Mouse (Mus musculus) retina, postnatal 1 day (tissue): ENCODE results near the gene Gm17019.
"Not testable (repeated sequence)": the region's sequence is repeated elsewhere in the genome, so short reads cannot be mapped to it uniquely, and the experiment has no call there.

Source experiments
- DNase-seq: peaks from one replicate; pipeline ENCODE4 v3.0.0-alpha.2; 2012

Gene Gm17019

DNA sequence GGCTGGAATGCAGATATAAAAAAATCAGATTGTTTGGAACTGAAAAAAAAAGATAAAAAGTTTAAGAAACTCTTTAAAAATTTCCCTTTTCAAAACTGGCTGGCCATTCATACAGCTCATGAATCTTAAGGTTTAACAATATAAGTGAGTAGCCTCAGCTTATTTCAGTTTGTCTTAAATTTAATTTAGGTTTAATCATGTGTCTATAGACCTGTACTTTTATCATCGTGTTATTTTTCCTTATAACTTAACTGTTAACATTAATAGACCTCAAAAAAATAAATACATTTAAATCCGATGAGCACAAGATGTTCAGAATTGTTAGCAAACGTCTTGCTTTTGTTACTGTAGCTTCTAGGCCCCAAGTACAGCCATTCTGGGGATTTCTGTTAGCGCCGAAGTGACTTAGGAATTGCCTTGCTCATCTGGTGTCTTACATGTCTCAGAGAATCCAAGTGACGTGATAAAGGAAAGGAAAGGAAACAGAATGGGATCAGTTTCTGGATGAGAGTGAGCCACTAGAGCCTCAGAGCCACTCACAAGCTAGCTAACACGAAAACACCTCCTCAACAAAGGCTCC, 36.0 kb downstream of the Gm17019 start:
- DNase-seq: not testable (repeated sequence)

GRCm38 (mm10) chr5:14994124-14994523, 38.7 kb downstream of the Gm17019 start:
- not testable (repeated sequence) for DNase-seq

GRCm38 (mm10) chr5:14990375-14991158, 42.2 kb downstream of the Gm17019 start:
- not testable (repeated sequence) for DNase-seq

- not testable (repeated sequence) for DNase-seq
Measured at GRCm38 (mm10) chr5:14986649-14987387, 46.0 kb downstream of the Gm17019 start.
